Mouse (Mus musculus) liver, embryonic 14 days (tissue): ENCODE measurements around the gene Abhd5. TPM values are rescaled to one million over a fixed set of nuclear protein-coding genes. Genes with fewer than 3 reads are reported as not detected.

Experiments used
- polyA plus RNA-seq: library from polyadenylated mRNA; depleted of rRNA; stranded (reverse); fragments of >200 nt; gene quantifications from 2 replicates; pipeline ENCODE4 v1.2.3, GENCODE M21; 2012; rRNA removed

The Abhd5 gene
- polyA plus RNA-seq: 13.4 and 17.7 TPM in 2 replicates

DNA sequence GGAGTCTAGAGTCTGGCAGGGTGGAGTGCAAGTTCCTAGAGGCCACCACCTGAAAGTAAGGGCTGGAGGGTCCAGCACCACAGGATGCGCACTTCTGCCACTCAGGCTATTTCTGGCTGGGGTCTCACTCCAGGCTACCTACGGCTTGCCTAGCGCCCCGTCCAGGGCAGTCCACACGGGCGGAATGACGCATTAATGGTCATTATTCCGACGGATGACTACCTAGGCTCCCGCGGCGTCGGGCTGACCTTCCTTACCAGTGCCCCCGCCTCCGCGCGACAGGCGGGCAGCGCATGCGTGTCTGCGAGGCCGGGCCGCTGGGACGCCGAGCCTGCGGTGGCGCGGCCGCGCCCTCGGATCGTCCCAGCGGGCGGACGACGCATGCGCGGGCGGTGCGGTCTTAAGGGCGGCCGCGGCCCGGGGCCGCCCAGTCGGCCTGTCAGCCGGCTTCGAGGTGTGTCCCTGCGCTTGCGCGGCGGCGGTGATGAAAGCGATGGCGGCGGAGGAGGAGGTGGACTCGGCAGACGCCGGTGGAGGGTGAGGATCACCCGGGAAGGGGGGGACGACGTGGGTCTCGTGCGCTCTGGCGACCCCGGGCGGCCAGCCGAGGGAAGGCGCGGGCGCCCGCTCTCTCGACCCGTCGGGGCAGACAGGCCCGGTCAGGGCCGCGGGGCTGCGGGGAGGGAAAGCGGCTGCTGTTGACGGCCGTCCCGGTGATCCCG lies at the start of gene Abhd5:
TSS of gene Abhd5 (plus strand) at position 306 of the 722 bp plus-strand sequence.

Other genes starting within 250 kb of the Abhd5 start
- 10.7 and 12.8 TPM in 2 replicates for gene Snrk, start 234.3 kb upstream of the Abhd5 start, polyA plus RNA-seq
- gene Ano10, start 57.2 kb upstream of the Abhd5 start, polyA plus RNA-seq: 6.5 and 7.7 TPM in 2 replicates